Mouse (Mus musculus) MEL (cell line): ENCODE measurements at regions not wholly inside any gene's neighbourhood (a gene's known extent, or its start where the extent isn't known, plus 50 kb on each side); places are given as distances from the start of the nearest gene placed in this dataset.

Experiments used
- DNase-seq: peaks from one replicate; pipeline ENCODE4 v3.0.0; 2011; ENCODE audit warnings: low read depth, low spot score
- H3K27ac ChIP-seq: 2 replicates; pipeline ENCODE4 v1.5.1; 2012; ENCODE audit warnings: low read depth, mild to moderate bottlenecking, control low read depth, low read length, moderate library complexity; ENCODE audit not compliant: control insufficient read depth
- H3K27me3 ChIP-seq, 2 experiments: fragments of 150-350 bp in 1 of 2; sonication (generic) in 1 of 2; 2 replicates each; pipeline ENCODE4 v1.6.1; 2012; ENCODE audit warnings: low read length in 2 of 2, mild to moderate bottlenecking in 2 of 2, improper control_type of control experiment in 1 of 2, moderate library complexity in 1 of 2; ENCODE audit not compliant: insufficient read depth in 2 of 2, control insufficient read depth in 1 of 2
- H3K36me3 ChIP-seq, 2 experiments: 2 replicates each; pipeline ENCODE4 v1.6.1; 2012 to 2014; ENCODE audit warnings: low read length in 2 of 2, improper control_type of control experiment in 1 of 2, inconsistent platforms in 1 of 2, mild to moderate bottlenecking in 1 of 2; ENCODE audit not compliant: insufficient read depth in 2 of 2, control insufficient read depth in 1 of 2
- H3K4me1 ChIP-seq, 2 experiments: fragments of 150-350 bp in 1 of 2; sonication (generic) in 1 of 2; 2 replicates each; pipeline ENCODE4 v1.6.1; 2012; ENCODE audit warnings: low read length in 2 of 2, improper control_type of control experiment in 1 of 2, mild to moderate bottlenecking in 1 of 2; ENCODE audit not compliant: insufficient read depth in 2 of 2, control insufficient read depth in 1 of 2
- H3K4me3 ChIP-seq, 2 experiments: fragments of 150-350 bp in 1 of 2; sonication (generic) in 1 of 2; 2 replicates each; pipeline ENCODE4 v1.5.1; 2012; ENCODE audit warnings: low read depth in 2 of 2, low read length in 2 of 2, mild to moderate bottlenecking in 2 of 2, moderate library complexity in 2 of 2, control low read depth in 1 of 2, improper control_type of control experiment in 1 of 2; ENCODE audit not compliant: control insufficient read depth in 1 of 2, insufficient read depth in 1 of 2
- H3K79me2 ChIP-seq: 2 replicates; pipeline ENCODE4 v1.6.1; 2012; ENCODE audit warnings: mild to moderate bottlenecking, low read length, moderate library complexity; ENCODE audit not compliant: control insufficient read depth, poor library complexity, insufficient read depth
- H3K9ac ChIP-seq: 2 replicates; pipeline ENCODE4 v1.6.1; 2012; ENCODE audit warnings: low read depth, mild to moderate bottlenecking, control low read depth, low read length, moderate library complexity; ENCODE audit not compliant: control insufficient read depth, poor library complexity, severe bottlenecking
- H3K9me3 ChIP-seq: fragments of 150-350 bp; sonication (generic); replicated peaks from 2 replicates; pipeline ENCODE4 v1.6.1; 2012; ENCODE audit warnings: mild to moderate bottlenecking, low read length, improper control_type of control experiment, moderate library complexity; ENCODE audit not compliant: insufficient read depth
- BHLHE40 ChIP-seq: IDR thresholded peaks from 2 replicates; pipeline ENCODE4 v1.6.1; 2012; ENCODE audit warnings: low read depth, mild to moderate bottlenecking, inconsistent platforms, low read length, improper control_type of control experiment, borderline replicate concordance
- CHD1 ChIP-seq: IDR thresholded peaks from 2 replicates; pipeline ENCODE4 v1.6.1; 2012; ENCODE audit warnings: low read depth, mild to moderate bottlenecking, inconsistent platforms, low read length, improper control_type of control experiment
- CHD2 ChIP-seq: IDR thresholded peaks from 2 replicates; pipeline ENCODE4 v1.6.1; 2011; ENCODE audit warnings: low read length, improper control_type of control experiment
- CTCF ChIP-seq, 3 experiments: IDR thresholded peaks in 2 of 3; conservative IDR thresholded peaks in 1 of 3; 2 replicates each; pipeline ENCODE4 v1.5.1; 2011 to 2012; ENCODE audit warnings: low read length in 3 of 3, low read depth in 2 of 3, mild to moderate bottlenecking in 2 of 3, improper control_type of control experiment in 1 of 3, inconsistent platforms in 1 of 3, mixed read lengths in 1 of 3, moderate library complexity in 1 of 3; ENCODE audit not compliant: control insufficient read depth in 1 of 3, insufficient read depth in 1 of 3, poor library complexity in 1 of 3, severe bottlenecking in 1 of 3
- GABPA ChIP-seq: IDR thresholded peaks from 2 replicates; pipeline ENCODE4 v1.6.1; 2012; ENCODE audit warnings: low read depth, mild to moderate bottlenecking, inconsistent platforms, low read length, improper control_type of control experiment, moderate library complexity
- GATA1 ChIP-seq: IDR thresholded peaks from 2 replicates; pipeline ENCODE4 v1.6.1; 2011; ENCODE audit warnings: low read depth, low read length, improper control_type of control experiment
- JUND ChIP-seq: IDR thresholded peaks from 2 replicates; pipeline ENCODE4 v1.6.1; 2011; ENCODE audit warnings: low read depth, mild to moderate bottlenecking, improper control_type of control experiment, low read length
- KAT2A ChIP-seq: conservative IDR thresholded peaks from 2 replicates; pipeline ENCODE4 v1.6.1; 2012; ENCODE audit warnings: low read depth, low read length, improper control_type of control experiment, inconsistent platforms
- MAFK ChIP-seq: IDR thresholded peaks from 2 replicates; pipeline ENCODE4 v1.6.1; 2011; ENCODE audit warnings: low read depth, mild to moderate bottlenecking, low read length, improper control_type of control experiment, borderline replicate concordance
- MAX ChIP-seq: IDR thresholded peaks from 2 replicates; pipeline ENCODE4 v1.6.1; 2011; ENCODE audit warnings: low read length, improper control_type of control experiment
- MAZ ChIP-seq: IDR thresholded peaks from 2 replicates; pipeline ENCODE4 v1.6.1; 2012; ENCODE audit warnings: low read depth, mild to moderate bottlenecking, inconsistent platforms, low read length, improper control_type of control experiment
- MYB ChIP-seq: IDR thresholded peaks from 2 replicates; pipeline ENCODE4 v1.6.1; 2011; ENCODE audit warnings: mild to moderate bottlenecking, low read depth, low read length, improper control_type of control experiment
- NELFE ChIP-seq: IDR thresholded peaks from 2 replicates; pipeline ENCODE4 v1.6.1; 2011; ENCODE audit warnings: low read depth, low read length, improper control_type of control experiment
- POLR2A ChIP-seq, 2 experiments: IDR thresholded peaks; 2 replicates each; pipeline ENCODE4 v1.6.1; 2011 to 2012; ENCODE audit warnings: low read length in 2 of 2, mild to moderate bottlenecking in 2 of 2, control low read depth in 1 of 2, improper control_type of control experiment in 1 of 2, low read depth in 1 of 2, moderate library complexity in 1 of 2; ENCODE audit not compliant: control insufficient read depth in 1 of 2, insufficient read depth in 1 of 2, poor library complexity in 1 of 2
- POLR2AphosphoS2 ChIP-seq: IDR thresholded peaks from 2 replicates; pipeline ENCODE4 v1.6.1; 2011; ENCODE audit warnings: low read length, improper control_type of control experiment
- RAD21 ChIP-seq: IDR thresholded peaks from 2 replicates; pipeline ENCODE4 v1.6.1; 2011; ENCODE audit warnings: mild to moderate bottlenecking, low read depth, low read length, improper control_type of control experiment
- RCOR1 ChIP-seq: IDR thresholded peaks from 2 replicates; pipeline ENCODE4 v1.6.1; 2012; ENCODE audit warnings: low read depth, mild to moderate bottlenecking, inconsistent platforms, low read length, improper control_type of control experiment
- TCF12 ChIP-seq: IDR thresholded peaks from 2 replicates; pipeline ENCODE4 v1.6.1; 2014; ENCODE audit warnings: low read depth, mild to moderate bottlenecking, inconsistent platforms, low read length, improper control_type of control experiment, moderate library complexity
- USF2 ChIP-seq, 2 experiments: IDR thresholded peaks; 2 replicates each; pipeline ENCODE4 v1.6.1; 2011 to 2012; ENCODE audit warnings: improper control_type of control experiment in 2 of 2, low read length in 2 of 2, borderline replicate concordance in 1 of 2, inconsistent platforms in 1 of 2, low read depth in 1 of 2, mild to moderate bottlenecking in 1 of 2; ENCODE audit not compliant: insufficient read depth in 1 of 2
- ZC3H11A ChIP-seq: IDR thresholded peaks from 2 replicates; pipeline ENCODE4 v1.6.1; 2012; ENCODE audit warnings: low read depth, mild to moderate bottlenecking, inconsistent platforms, low read length, improper control_type of control experiment
- ZKSCAN1 ChIP-seq: IDR thresholded peaks from 2 replicates; pipeline ENCODE4 v1.6.1; 2012; ENCODE audit warnings: low read depth, mild to moderate bottlenecking, inconsistent platforms, low read length, improper control_type of control experiment, moderate library complexity

GRCm38 (mm10) chr12:117410604-117411003 lies 105.7 kb upstream of the Rapgef5 start:
- no peaks in the 10 kb centered on the region for H3K36me3 ChIP-seq
- no peak overlapping the region for H3K27ac ChIP-seq
- DNase-seq, result no peak
- no peak overlapping the region for H3K4me3 ChIP-seq
- H3K9ac ChIP-seq, result no peak overlapping the region
- TF ChIP-seq MYB, result no peak
- no peak for TF ChIP-seq GABPA
- no peak for TF ChIP-seq KAT2A
- TF ChIP-seq GATA1, result no peak
- TF ChIP-seq MAFK, result no peak
- TF ChIP-seq CHD1, result no peak
- no peak for TF ChIP-seq CHD2
- no peak for TF ChIP-seq NELFE
- no peak for TF ChIP-seq RCOR1
- no peak for TF ChIP-seq ZC3H11A
- no peak for TF ChIP-seq BHLHE40
- no peak for TF ChIP-seq JUND
- TF ChIP-seq POLR2AphosphoS2, result no peak
- no peak for TF ChIP-seq POLR2A (IDR thresholded peaks at IDR 0.05; ENCODE audit: control insufficient read depth in 1 of 2, insufficient read depth in 1 of 2, low read depth in 1 of 2, low read length in 2 of 2, poor library complexity in 1 of 2)
- no peak for TF ChIP-seq ZKSCAN1
- no peak for TF ChIP-seq MAZ
- no peak for TF ChIP-seq MAX
- no peak for TF ChIP-seq TCF12
- no peaks in the 10 kb centered on the region for H3K27me3 ChIP-seq
- no peaks in the 10 kb centered on the region; the same call in 1 of the 2 replicates for H3K9me3 ChIP-seq
- H3K79me2 ChIP-seq, result no peaks in the 10 kb centered on the region
- no peaks in the 10 kb centered on the region for H3K4me1 ChIP-seq

GRCm38 (mm10) chr12:117412257-117412656 lies 104.0 kb upstream of the Rapgef5 start:
- Histone ChIP-seq H3K27ac (no peak overlapping the region), H3K36me3 (no peaks in the 10 kb centered on the region), H3K79me2 (no peaks in the 10 kb centered on the region), H3K9ac (no peak overlapping the region), H3K27me3 (no peaks in the 10 kb centered on the region), H3K9me3 (no peaks in the 10 kb centered on the region; the same call in 1 of the 2 replicates), H3K4me3 (no peak overlapping the region), H3K4me1 (no peaks in the 10 kb centered on the region)
- no peak for DNase-seq
- TF ChIP-seq ZC3H11A (no peak), KAT2A (no peak), CTCF (IDR thresholded peaks at IDR 0.05 in 2 of 3, conservative IDR thresholded peaks at IDR 0.05 in 1 of 3; ENCODE audit: control insufficient read depth in 1 of 3, insufficient read depth in 1 of 3, low read depth in 2 of 3, low read length in 3 of 3, poor library complexity in 1 of 3, severe bottlenecking in 1 of 3) (no peak), USF2 (IDR thresholded peaks at IDR 0.05; ENCODE audit: borderline replicate concordance in 1 of 2, insufficient read depth in 1 of 2, low read depth in 1 of 2, low read length in 2 of 2) (no peak), ZKSCAN1 (no peak), RAD21 (no peak), JUND (no peak), POLR2A (IDR thresholded peaks at IDR 0.05; ENCODE audit: control insufficient read depth in 1 of 2, insufficient read depth in 1 of 2, low read depth in 1 of 2, low read length in 2 of 2, poor library complexity in 1 of 2) (no peak)
